Mouse (Mus musculus) heart, adult 2 months (tissue): Measurements from ENCODE around the gene Atl2. TPM values are rescaled to one million over a fixed set of nuclear protein-coding genes. Genes with fewer than 3 reads are reported as not detected.

ENCODE experiments used
- DNase-seq, 2 experiments: peaks; one replicate each; pipeline ENCODE4 v3.0.0; 2021
- H3K27ac ChIP-seq: fragments of 200-600 bp; 2 replicates; pipeline ENCODE4 v1.8.1; 2022
- H3K27me3 ChIP-seq: fragments of 200-500 bp; 2 replicates; pipeline ENCODE4 v1.6.1; 2012; ENCODE audit warnings: mild to moderate bottlenecking, low read length, inconsistent platforms, mixed read lengths; ENCODE audit not compliant: control insufficient read depth, insufficient read depth
- H3K36me3 ChIP-seq: fragments of 200-500 bp; 2 replicates; pipeline ENCODE4 v1.6.1; 2012; ENCODE audit warnings: low read length, inconsistent platforms; ENCODE audit not compliant: control insufficient read depth, insufficient read depth
- H3K4me1 ChIP-seq: fragments of 200-500 bp; 2 replicates; pipeline ENCODE4 v1.6.1; 2011; ENCODE audit warnings: low read length; ENCODE audit not compliant: control insufficient read depth, insufficient read depth
- H3K4me3 ChIP-seq: fragments of 200-600 bp; 2 replicates; pipeline ENCODE4 v1.8.1; 2022
- H3K79me2 ChIP-seq: fragments of 200-500 bp; replicated peaks from 2 replicates; pipeline ENCODE4 v1.6.1; 2012; ENCODE audit warnings: mild to moderate bottlenecking, inconsistent platforms, low read length, moderate library complexity, mixed read lengths; ENCODE audit not compliant: control insufficient read depth, insufficient read depth
- H3K9ac ChIP-seq: fragments of 200-500 bp; 2 replicates; pipeline ENCODE4 v1.6.1; 2012; ENCODE audit warnings: low read depth, mild to moderate bottlenecking, control low read depth, inconsistent platforms, low read length, mixed read lengths
- CTCF ChIP-seq: fragments of 200-600 bp; IDR thresholded peaks from 2 replicates; pipeline ENCODE4 v1.8.1; 2022; ENCODE audit warnings: antibody characterized with exemption, mild to moderate bottlenecking, moderate library complexity
- EP300 ChIP-seq: fragments of 200-500 bp; IDR thresholded peaks from 2 replicates; pipeline ENCODE4 v1.6.1; 2011; ENCODE audit warnings: low read depth, low read length, control low read depth; ENCODE audit not compliant: insufficient read depth
- POLR2A ChIP-seq: fragments of 200-500 bp; IDR thresholded peaks from 2 replicates; pipeline ENCODE4 v1.6.1; 2011; ENCODE audit warnings: mild to moderate bottlenecking, low read depth, low read length, control low read depth; ENCODE audit not compliant: insufficient read depth
- WGBS: fragments of 180-500 bp; shearing (Covaris S2); methylation state at CpG from one replicate; pipeline ENCODE4 v1.1.7; 2018; 5-methylcytosine and 5-hydroxymethylcytosine counted together
- intact Hi-C: fragments of 180-260 bp; cut with DNase I; formaldehyde crosslinking; loops from one replicate; pipeline ENCODE4 v1.15.1; 2025
- polyA plus RNA-seq: library from polyadenylated mRNA; depleted of rRNA; stranded (reverse); fragments of >200 nt; gene quantifications from 2 replicates; pipeline ENCODE4 v1.2.3, GENCODE M21; 2012
- total RNA-seq, 2 experiments: library from RNA; stranded (reverse); gene quantifications; 2 replicates each; pipeline ENCODE4 v1.2.3; 2021

The Atl2 gene
- total and polyA plus RNA-seq, 3 experiments: 16.0 to 36.4 (median 31.9) TPM

DNA sequence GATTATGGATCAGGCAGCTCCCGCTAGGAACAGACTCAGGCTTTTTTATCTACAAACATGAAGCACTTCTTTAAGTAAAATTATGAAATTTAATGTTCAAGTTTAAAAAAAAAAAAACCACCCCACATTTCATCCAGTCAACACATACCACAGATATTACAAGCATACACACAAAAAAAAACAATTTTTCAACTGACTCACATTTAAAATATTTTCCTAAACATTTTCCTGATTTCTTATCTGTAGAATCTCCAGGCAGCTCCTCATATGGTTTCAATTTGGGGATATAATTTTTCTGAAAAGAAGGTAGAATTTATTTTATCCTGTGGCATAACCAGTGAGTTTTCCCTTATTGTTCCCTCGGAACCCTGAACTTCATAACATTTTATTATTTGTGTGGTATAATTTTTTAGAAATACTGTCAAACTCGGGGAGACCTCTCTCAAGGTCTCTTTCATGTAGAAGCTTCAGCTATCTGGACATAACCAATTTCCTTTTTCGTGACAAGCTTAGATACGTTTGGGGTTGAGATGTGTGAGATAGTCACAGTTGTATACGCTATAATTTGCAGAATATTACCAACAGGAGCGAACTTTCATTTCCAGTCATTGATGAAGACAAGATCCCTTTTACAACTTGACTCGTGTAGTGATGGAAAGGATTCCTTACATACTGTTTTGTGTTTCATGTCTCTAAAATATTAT, 11.0 kb upstream of the Atl2 start:
- intact Hi-C loops: no loop called here
- Histone ChIP-seq H3K36me3 (no peaks in the 10 kb centered on the region), H3K79me2 (no peaks in the 10 kb centered on the region), H3K4me1 (no peaks in the 10 kb centered on the region), H3K27ac (no peak overlapping the region), H3K9ac (no peak overlapping the region), H3K27me3 (no peaks in the 10 kb centered on the region), H3K4me3 (no peak overlapping the region)
- TF ChIP-seq CTCF (no peak), POLR2A (no peak)
- no peak for DNase-seq
- WGBS: 79% methylated on average over 8 of the region's 8 CpGs

DNA sequence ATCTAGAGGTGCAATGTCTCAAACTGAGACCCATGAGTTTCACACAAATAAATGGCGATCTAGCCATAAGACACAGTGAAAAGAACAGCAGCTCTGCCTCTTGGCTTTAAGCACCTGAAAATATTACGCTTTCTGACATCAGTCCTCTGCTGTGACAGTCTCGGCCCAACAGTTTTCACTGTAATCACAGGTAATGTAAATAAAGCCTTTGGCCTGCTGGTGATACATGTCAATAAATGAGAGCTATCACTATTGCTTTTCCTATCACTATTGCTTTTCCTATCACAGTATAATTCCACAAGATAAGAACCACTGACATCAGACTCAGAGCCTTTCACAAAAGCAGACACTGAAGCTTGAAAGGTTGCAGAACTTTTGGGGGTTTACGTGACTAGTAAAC, 8.7 kb upstream of the Atl2 start:
- WGBS: 90% methylated on average over 4 of the region's 4 CpGs
- no peak for DNase-seq

DNA sequence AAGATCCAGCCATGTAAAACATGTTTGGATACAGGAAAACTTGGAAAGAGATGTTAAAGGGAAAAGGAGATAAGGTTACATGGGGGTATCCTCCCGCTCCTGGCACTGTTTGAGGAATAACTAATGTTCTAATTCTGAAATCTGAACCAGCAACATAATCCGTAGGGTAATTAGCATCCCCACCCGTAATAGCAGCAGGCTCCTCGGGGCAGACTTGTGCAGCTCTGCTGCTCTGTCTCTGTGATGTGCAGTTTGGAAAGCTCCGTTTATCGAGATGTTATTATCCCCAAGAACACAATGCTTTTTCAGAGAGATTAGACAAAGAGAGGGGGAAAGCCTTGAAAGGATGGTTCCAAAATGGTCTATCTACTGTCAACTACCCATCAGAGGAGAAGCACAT, 5.3 kb upstream of the Atl2 start:
- intact Hi-C loops: no loop called here
- H3K79me2 ChIP-seq: no peaks in the 10 kb centered on the region
- peaks cover 1% of the 10 kb centered on the region; the same call in 1 of the 2 replicates for H3K4me1 ChIP-seq
- peaks cover 2% of the 10 kb centered on the region; the same call in 1 of the 2 replicates for H3K27me3 ChIP-seq
- WGBS: 62% methylated on average over 6 of the region's 6 CpGs
- H3K27ac ChIP-seq: no peak overlapping the region
- TF ChIP-seq CTCF: no peak
- no peak for TF ChIP-seq EP300
- no peak overlapping the region for H3K4me3 ChIP-seq
- H3K9ac ChIP-seq: no peak overlapping the region
- H3K36me3 ChIP-seq: no peaks in the 10 kb centered on the region
- DNase-seq: no peak

More for the DNA sequence above, 8.7 kb upstream of the Atl2 start:
- Histone ChIP-seq H3K79me2 (no peaks in the 10 kb centered on the region), H3K27ac (no peak overlapping the region), H3K9ac (no peak overlapping the region), H3K36me3 (no peaks in the 10 kb centered on the region), H3K27me3 (no peaks in the 10 kb centered on the region), H3K4me1 (no peaks in the 10 kb centered on the region), H3K4me3 (no peak overlapping the region)
- TF ChIP-seq EP300 (no peak), POLR2A (no peak), CTCF (no peak)
- intact Hi-C loops: no loop called here

DNA sequence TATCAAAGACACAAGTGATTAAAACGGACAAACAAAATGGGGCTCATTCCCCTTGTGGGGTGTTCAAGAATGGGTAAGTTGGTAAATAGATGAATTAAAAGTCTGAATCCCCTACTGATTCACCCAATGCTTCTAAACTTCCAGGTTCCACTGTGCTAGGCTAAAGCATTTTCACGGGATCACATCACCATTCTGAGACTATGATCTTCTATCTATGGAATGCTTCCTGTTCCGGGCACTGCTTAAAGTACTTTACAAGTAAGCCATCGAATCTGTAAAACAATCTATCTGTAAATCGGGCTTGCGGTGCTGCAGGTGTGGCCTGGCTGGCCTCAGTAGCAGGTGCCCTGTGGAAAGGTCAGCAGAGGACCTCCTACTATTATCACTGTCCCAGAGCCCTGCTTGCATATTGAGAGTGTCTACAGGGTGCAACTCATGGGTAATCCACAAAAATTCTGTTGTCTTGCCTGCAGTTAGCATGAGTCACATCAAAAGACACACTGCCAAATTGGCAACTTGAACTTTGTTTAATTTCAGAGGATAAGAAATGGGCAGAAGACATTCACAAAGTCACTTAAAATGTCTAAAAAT, 2.3 kb upstream of the Atl2 start:
- H3K27ac ChIP-seq: no peak overlapping the region
- H3K4me1 ChIP-seq: peaks cover 3% of the 10 kb centered on the region
- H3K36me3 ChIP-seq: peaks cover 6% of the 10 kb centered on the region; the same call in 1 of the 2 replicates
- TF ChIP-seq CTCF (no peak), POLR2A (no peak), EP300 (no peak)
- no peak overlapping the region for H3K4me3 ChIP-seq
- intact Hi-C loops: loop anchor here (5.0 kb wide), 2 partner anchors 164 to 584 kb away; partner anchors contain the start of genes Hnrnpll and Sos1
- H3K79me2 ChIP-seq: no peaks in the 10 kb centered on the region; the same call in 1 of the 2 replicates
- WGBS: 48% methylated on average over 6 of the region's 6 CpGs
- H3K9ac ChIP-seq: no peak overlapping the region
- DNase-seq: no peak
- peaks cover 2% of the 10 kb centered on the region; the same call in 1 of the 2 replicates for H3K27me3 ChIP-seq

DNA sequence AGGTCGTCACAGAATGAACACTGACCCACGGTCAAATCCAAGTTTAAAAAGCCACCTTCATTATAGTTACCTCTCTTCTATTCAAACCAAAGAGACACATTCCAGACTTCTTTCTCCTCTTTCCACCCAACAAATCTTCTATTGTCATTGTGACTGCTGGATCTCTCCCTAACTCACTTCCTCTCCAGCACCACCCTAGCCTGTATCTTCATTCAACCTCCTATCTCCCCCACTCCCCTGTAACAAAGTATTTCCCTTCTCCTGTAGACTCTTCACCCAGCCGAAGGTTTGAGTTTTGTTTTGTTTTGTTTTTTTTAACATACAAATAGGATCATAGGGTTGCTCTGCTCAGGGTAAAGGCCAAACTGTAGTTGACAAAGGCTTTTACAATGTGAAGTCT, 1.7 kb upstream of the Atl2 start:
- peaks cover 6% of the 10 kb centered on the region; the same call in 1 of the 2 replicates for H3K36me3 ChIP-seq
- peaks cover 4% of the 10 kb centered on the region for H3K4me1 ChIP-seq
- no peaks in the 10 kb centered on the region; the same call in 1 of the 2 replicates for H3K79me2 ChIP-seq
- no peak overlapping the region for H3K9ac ChIP-seq
- 65% methylated on average over 3 of the region's 3 CpGs for WGBS
- DNase-seq: no peak
- no peak overlapping the region for H3K27ac ChIP-seq
- H3K27me3 ChIP-seq: peaks cover 2% of the 10 kb centered on the region; the same call in 1 of the 2 replicates
- no peak for TF ChIP-seq POLR2A
- no peak for TF ChIP-seq CTCF
- TF ChIP-seq EP300: no peak
- intact Hi-C loops: loop anchor here (5.0 kb wide), 2 partner anchors 165 to 585 kb away; partner anchors contain the start of genes Hnrnpll and Sos1
- no peak overlapping the region for H3K4me3 ChIP-seq
